Mouse (Mus musculus): ENCODE data around the gene Dynlt1b. TPM values are rescaled to one million over a fixed set of nuclear protein-coding genes. Genes with fewer than 3 reads are reported as not detected.
"Not testable (repeated sequence)": the region's sequence is repeated elsewhere in the genome, so short reads cannot be mapped to it uniquely, and the experiment has no call there.

The Dynlt1b gene
- polyA plus RNA-seq, 1 experiment, result 112 TPM

DNA sequence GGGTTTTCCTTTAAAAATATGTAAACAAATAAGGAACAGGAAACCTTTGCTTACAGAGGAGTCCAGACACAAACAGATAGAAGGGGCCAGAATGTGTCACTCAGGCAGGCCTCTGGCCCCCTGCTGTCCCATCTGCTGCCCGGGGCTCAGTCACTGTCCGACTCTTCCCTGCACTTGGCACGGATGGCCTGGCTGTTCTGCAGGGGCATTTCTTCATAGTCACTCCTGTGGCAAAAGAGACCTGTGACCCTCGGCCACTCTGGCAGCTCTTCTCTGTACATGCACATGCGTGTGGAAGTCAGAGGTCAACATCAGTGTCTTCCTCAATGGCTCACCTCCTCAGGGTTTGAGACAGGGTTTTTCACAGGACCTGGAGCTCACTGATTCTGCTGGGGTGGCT, 11.3 kb downstream of the Dynlt1b start:
- H3K36me3 ChIP-seq (ENCODE audit: control insufficient read depth, insufficient read depth, low read length); H3K4me1 ChIP-seq (ENCODE audit: control insufficient read depth, insufficient read depth, insufficient read length); H3K27me3 ChIP-seq (ENCODE audit: control insufficient read depth, insufficient read depth, low read length); H3K27ac ChIP-seq (ENCODE audit: insufficient read depth, low read length); DNase-seq (ENCODE audit: low read depth in 1 of 2, low spot score in 2 of 2); H3K4me3 ChIP-seq (ENCODE audit: extremely low read depth, insufficient read depth, insufficient read length): not testable (repeated sequence)
- WGBS, result 94% methylated on average over 5 of the region's 5 CpGs

DNA sequence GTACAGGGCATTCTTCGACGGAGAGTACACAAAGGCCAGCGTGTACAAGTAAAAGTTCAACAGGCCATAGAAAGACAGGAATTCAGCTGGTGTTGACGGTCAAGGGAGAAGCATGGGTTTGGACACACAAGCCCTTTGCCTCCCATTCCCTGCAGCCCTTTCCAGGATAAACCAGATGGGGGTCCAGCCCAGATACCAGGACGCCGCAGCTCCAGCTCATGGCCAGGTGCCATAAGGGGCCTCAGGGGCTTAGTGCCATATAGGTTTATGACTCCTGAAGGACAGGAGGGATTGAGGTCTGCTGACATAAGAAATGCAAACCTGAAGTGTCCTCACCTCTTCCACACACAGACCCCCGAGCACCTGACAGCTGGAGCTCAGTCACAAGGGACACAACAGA, 12.6 kb downstream of the Dynlt1b start:
- not testable (repeated sequence) for H3K4me1 ChIP-seq (ENCODE audit: control insufficient read depth, insufficient read depth, insufficient read length); H3K27me3 ChIP-seq (ENCODE audit: control insufficient read depth, insufficient read depth, low read length); DNase-seq (ENCODE audit: low read depth in 1 of 2, low spot score in 2 of 2); H3K36me3 ChIP-seq (ENCODE audit: control insufficient read depth, insufficient read depth, low read length); H3K4me3 ChIP-seq (ENCODE audit: extremely low read depth, insufficient read depth, insufficient read length); H3K27ac ChIP-seq (ENCODE audit: insufficient read depth, low read length)
- 93% methylated on average over 7 of the region's 7 CpGs for WGBS

DNA sequence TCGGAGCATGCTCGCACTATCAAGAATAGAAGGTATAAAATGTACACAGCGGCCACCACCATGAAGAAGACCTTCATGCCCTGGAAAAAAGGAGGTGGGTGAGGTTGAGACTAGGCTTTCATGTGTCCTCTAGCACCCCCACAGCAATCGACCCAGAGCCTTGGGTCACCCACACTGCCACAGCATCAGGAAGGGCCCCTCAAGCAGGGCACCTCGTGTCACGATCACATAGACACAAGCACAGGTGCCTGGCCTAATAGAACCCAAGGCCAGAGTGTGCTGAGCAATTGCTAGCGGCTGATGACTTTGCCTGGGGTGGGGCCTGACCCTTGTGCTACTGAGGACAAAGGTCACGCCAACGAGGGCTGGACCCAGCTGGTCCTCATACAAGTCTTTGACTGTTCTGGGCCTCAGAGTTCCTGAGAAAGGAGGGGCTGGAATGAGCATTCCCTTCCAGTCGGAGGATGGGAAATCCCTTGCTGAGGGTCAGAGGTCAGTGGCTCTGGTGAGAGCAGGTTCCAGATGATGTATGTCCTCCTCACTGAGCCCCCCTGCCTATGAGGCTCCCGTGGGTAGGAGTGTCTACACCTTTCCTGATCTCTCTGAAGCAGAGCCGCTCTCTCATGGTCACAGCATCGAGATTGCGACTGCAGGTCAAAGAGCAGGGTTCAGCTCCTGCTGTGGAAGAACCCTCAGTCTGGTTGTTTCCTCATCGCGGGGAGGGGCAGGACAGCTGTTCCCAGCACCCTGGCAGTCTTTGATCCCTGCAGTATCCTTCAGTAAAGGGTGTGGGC, 16.1 kb downstream of the Dynlt1b start:
- not testable (repeated sequence) for H3K27ac ChIP-seq (ENCODE audit: insufficient read depth, low read length); H3K4me1 ChIP-seq (ENCODE audit: control insufficient read depth, insufficient read depth, insufficient read length); H3K27me3 ChIP-seq (ENCODE audit: control insufficient read depth, insufficient read depth, low read length); H3K4me3 ChIP-seq (ENCODE audit: extremely low read depth, insufficient read depth, insufficient read length); DNase-seq (ENCODE audit: low read depth in 1 of 2, low spot score in 2 of 2); H3K36me3 ChIP-seq (ENCODE audit: control insufficient read depth, insufficient read depth, low read length)
- 86% methylated on average over 11 of the region's 16 CpGs for WGBS

DNA sequence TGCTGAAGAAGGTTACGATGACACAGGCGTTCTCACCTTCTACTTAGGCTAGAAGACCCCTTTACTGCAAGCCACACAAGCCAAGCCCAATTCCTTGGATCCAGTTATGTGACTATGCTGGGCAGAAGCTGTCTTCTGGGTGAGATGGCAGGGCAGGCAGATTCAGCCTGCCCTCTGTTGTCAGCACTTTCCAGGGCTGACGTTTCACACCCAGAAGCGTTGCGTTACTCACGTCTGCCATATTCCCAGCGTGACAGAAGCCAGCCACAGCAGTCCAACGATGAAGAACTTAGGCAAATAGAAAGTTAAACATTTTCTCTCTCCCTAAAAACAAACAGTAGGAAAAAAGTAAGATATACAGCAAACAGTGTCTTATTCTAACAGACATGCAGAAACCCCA, 18.4 kb downstream of the Dynlt1b start:
- H3K36me3 ChIP-seq (ENCODE audit: control insufficient read depth, insufficient read depth, low read length); H3K4me3 ChIP-seq (ENCODE audit: extremely low read depth, insufficient read depth, insufficient read length); H3K27me3 ChIP-seq (ENCODE audit: control insufficient read depth, insufficient read depth, low read length); H3K27ac ChIP-seq (ENCODE audit: insufficient read depth, low read length); DNase-seq (ENCODE audit: low read depth in 1 of 2, low spot score in 2 of 2); H3K4me1 ChIP-seq (ENCODE audit: control insufficient read depth, insufficient read depth, insufficient read length): not testable (repeated sequence)
- whole genome bisulfite sequencing, result 95% methylated on average over 8 of the region's 8 CpGs

DNA sequence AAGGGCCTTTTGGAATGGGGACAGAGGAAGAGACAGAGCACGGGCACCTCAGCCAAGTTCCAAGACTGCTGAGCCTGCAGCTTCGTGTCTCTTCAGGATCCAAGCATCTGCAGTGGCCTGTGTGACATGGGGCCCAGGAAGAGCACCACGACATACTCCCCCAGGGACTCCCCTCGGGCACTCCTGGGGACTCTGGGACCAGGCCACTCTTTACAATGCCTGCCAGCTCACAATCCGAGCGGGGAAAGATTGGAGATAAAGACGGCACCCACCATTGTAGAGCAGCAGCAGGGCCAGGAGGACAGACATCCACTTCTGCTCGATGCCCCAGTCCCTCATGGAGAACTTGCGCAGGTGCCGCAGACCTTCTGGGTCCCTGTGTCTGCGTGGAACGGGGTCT, 19.3 kb downstream of the Dynlt1b start:
- not testable (repeated sequence) for DNase-seq (ENCODE audit: low read depth in 1 of 2, low spot score in 2 of 2); H3K36me3 ChIP-seq (ENCODE audit: control insufficient read depth, insufficient read depth, low read length); H3K27me3 ChIP-seq (ENCODE audit: control insufficient read depth, insufficient read depth, low read length); H3K27ac ChIP-seq (ENCODE audit: insufficient read depth, low read length); H3K4me3 ChIP-seq (ENCODE audit: extremely low read depth, insufficient read depth, insufficient read length); H3K4me1 ChIP-seq (ENCODE audit: control insufficient read depth, insufficient read depth, insufficient read length)
- WGBS, result 93% methylated on average over 12 of the region's 12 CpGs

DNA sequence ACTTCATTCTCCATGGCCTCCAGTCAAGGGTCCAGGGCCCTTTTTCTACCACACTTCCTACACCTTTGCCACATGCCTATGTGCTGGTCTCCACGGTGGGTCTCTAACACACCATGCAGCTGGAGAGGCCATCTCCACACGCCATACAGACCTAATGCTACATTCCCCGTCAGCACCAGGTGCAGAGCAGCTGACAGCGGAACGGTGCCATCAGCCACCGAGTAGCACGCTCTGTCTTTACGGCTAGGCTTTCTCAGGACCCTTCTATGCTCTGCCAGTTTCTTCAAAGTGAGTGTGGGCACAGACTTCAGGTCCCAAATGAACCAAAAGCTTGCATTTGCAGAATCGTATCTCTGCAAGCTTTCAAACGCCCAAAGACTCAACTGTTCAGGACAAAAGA, 21.3 kb downstream of the Dynlt1b start:
- H3K27me3 ChIP-seq (ENCODE audit: control insufficient read depth, insufficient read depth, low read length); DNase-seq (ENCODE audit: low read depth in 1 of 2, low spot score in 2 of 2); H3K4me1 ChIP-seq (ENCODE audit: control insufficient read depth, insufficient read depth, insufficient read length); H3K36me3 ChIP-seq (ENCODE audit: control insufficient read depth, insufficient read depth, low read length); H3K4me3 ChIP-seq (ENCODE audit: extremely low read depth, insufficient read depth, insufficient read length); H3K27ac ChIP-seq (ENCODE audit: insufficient read depth, low read length): not testable (repeated sequence)
- 89% methylated on average over 2 of the region's 10 CpGs for WGBS

DNA sequence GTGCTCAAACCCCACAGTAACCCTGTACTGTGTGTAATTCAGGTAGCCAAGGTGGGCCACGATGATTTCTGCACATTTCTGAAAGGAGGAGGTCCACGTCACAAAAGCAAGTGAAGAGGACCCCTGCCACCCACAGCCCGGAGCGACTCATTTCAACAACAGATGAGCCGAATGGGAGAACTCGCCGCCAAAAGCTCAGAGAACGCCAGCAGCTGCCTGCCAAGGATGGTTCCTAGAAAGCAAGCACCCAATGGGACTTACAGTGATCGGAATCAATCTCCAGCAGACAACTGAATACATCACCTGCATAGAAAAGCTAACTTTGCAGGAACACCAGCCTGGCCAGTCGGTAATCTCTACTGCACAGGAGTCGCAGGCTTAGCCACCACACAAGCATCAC, 22.8 kb downstream of the Dynlt1b start:
- H3K4me3 ChIP-seq (ENCODE audit: extremely low read depth, insufficient read depth, insufficient read length); H3K4me1 ChIP-seq (ENCODE audit: control insufficient read depth, insufficient read depth, insufficient read length); H3K27ac ChIP-seq (ENCODE audit: insufficient read depth, low read length); H3K36me3 ChIP-seq (ENCODE audit: control insufficient read depth, insufficient read depth, low read length); H3K27me3 ChIP-seq (ENCODE audit: control insufficient read depth, insufficient read depth, low read length); DNase-seq (ENCODE audit: low read depth in 1 of 2, low spot score in 2 of 2): not testable (repeated sequence)
- WGBS, result 95% methylated on average over 9 of the region's 11 CpGs

DNA sequence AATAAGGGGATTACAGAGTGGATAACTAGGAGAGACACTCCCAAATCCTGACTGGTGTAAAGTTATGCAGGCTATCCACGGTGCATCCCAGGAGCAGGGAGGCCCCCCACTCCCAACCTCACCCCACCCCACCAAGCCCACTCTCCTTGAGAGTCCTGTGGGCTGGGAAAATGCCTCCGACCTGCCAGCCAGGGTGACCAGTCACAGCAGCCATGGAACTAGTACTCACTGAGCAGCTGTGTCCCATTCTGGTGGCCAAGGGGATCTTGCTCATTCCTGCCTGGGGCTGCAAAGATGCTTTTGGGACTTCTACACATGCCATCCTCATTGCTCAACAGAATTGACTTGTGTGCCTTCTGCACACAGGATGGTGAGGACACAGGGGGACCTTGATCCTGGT, 24.8 kb downstream of the Dynlt1b start:
- not testable (repeated sequence) for H3K27me3 ChIP-seq (ENCODE audit: control insufficient read depth, insufficient read depth, low read length); H3K4me1 ChIP-seq (ENCODE audit: control insufficient read depth, insufficient read depth, insufficient read length); H3K27ac ChIP-seq (ENCODE audit: insufficient read depth, low read length); H3K4me3 ChIP-seq (ENCODE audit: extremely low read depth, insufficient read depth, insufficient read length); H3K36me3 ChIP-seq (ENCODE audit: control insufficient read depth, insufficient read depth, low read length); DNase-seq (ENCODE audit: low read depth in 1 of 2, low spot score in 2 of 2)
- 95% methylated on average over 2 of the region's 2 CpGs for whole genome bisulfite sequencing

DNA sequence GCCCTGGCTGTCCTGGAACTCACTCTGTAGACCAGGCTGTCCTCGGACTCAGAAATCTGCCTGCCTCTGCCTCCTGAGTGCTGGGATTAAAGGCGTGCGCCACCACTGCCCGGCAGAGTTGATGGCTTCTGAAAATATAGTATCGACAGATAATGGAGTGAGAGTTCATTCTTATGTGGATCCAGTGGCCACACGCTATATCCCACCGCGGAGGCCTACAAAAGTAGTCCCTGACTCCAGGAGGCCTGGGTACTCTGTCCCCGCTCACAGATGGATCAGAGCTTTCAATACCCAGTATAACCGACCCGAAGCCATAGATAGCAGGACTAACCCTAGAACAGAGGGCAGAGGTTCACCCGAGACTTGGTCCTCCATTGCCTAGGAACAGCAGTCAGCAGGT, 26.0 kb downstream of the Dynlt1b start:
- WGBS, result 93% methylated on average over 12 of the region's 12 CpGs
- not testable (repeated sequence) for H3K4me1 ChIP-seq (ENCODE audit: control insufficient read depth, insufficient read depth, insufficient read length); H3K27me3 ChIP-seq (ENCODE audit: control insufficient read depth, insufficient read depth, low read length); H3K27ac ChIP-seq (ENCODE audit: insufficient read depth, low read length); H3K36me3 ChIP-seq (ENCODE audit: control insufficient read depth, insufficient read depth, low read length); H3K4me3 ChIP-seq (ENCODE audit: extremely low read depth, insufficient read depth, insufficient read length); DNase-seq (ENCODE audit: low read depth in 1 of 2, low spot score in 2 of 2)

DNA sequence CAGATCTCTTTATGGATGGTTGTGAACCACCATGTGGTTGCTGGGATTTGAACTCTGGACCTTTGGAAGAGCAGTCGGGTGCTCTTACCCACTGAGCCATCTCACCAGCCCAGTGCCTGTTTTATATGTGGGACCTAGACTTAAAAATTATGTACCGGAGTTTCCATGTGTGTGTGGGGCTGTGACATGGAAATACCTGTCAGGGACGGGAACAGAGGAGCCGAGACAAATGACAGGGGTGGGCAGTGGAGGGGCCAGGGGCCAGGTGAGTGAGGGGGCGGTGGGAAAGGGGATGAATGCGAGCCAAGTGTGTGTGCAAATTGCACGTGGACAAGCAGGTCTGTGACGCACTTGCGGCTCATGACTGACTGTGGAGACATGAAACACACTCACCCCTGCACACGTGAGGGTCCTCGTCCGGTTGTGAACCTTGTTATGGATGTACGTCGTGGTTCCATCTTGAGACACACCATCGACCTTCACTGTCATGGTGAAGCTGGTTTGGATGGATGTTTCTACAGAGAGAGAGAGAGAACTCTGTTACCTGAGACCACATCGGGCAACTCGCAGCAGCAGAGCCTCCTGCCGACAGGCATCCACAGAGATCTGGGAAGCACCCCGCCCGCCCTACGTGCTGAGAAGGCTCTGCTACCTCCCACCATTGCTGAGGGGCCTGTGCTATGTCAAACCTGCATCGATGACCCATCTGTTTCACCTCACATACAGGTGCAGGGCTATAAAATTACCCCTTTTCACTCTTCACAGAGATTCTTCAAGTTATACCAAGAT, 26.9 kb downstream of the Dynlt1b start:
- not testable (repeated sequence) for H3K27ac ChIP-seq (ENCODE audit: insufficient read depth, low read length); DNase-seq (ENCODE audit: low read depth in 1 of 2, low spot score in 2 of 2); H3K4me3 ChIP-seq (ENCODE audit: extremely low read depth, insufficient read depth, insufficient read length); H3K27me3 ChIP-seq (ENCODE audit: control insufficient read depth, insufficient read depth, low read length); H3K36me3 ChIP-seq (ENCODE audit: control insufficient read depth, insufficient read depth, low read length); H3K4me1 ChIP-seq (ENCODE audit: control insufficient read depth, insufficient read depth, insufficient read length)
- 97% methylated on average over 17 of the region's 22 CpGs for WGBS
